Mouse (Mus musculus) adrenal gland, adult 10 weeks (tissue): ENCODE measurements around the gene Dapl1. TPM values are rescaled to one million over a fixed set of nuclear protein-coding genes. Genes with fewer than 3 reads are reported as not detected.

ENCODE experiments used
- polyA plus RNA-seq: library from polyadenylated mRNA; stranded (reverse); fragments of 350-450 nt; fragmentation: Illumina TruSeq; extraction: RNeasy Lipid Tissue Mini Kit (QIAGEN cat#74804); gene quantifications from one replicate; pipeline ENCODE4 v1.2.3, GENCODE M21; 2014; ENCODE audit warnings: low read depth, low replicate concordance

The Dapl1 gene
- not detected for polyA plus RNA-seq

GRCm38 (mm10) chr2:59484438-59484837 lies at the start of gene Dapl1:
Gene Dapl1, plus strand, starts transcription at chr2:59484653.

Other genes starting within 250 kb of the Dapl1 start
- gene Tanc1, start 127.4 kb downstream of the Dapl1 start, polyA plus RNA-seq, result 25.0 TPM